Mouse (Mus musculus): ENCODE results near the gene Mmp7. TPM values are rescaled to one million over a fixed set of nuclear protein-coding genes. Genes with fewer than 3 reads are reported as not detected.

Gene Mmp7
- polyA plus RNA-seq, 1 experiment = not detected

DNA sequence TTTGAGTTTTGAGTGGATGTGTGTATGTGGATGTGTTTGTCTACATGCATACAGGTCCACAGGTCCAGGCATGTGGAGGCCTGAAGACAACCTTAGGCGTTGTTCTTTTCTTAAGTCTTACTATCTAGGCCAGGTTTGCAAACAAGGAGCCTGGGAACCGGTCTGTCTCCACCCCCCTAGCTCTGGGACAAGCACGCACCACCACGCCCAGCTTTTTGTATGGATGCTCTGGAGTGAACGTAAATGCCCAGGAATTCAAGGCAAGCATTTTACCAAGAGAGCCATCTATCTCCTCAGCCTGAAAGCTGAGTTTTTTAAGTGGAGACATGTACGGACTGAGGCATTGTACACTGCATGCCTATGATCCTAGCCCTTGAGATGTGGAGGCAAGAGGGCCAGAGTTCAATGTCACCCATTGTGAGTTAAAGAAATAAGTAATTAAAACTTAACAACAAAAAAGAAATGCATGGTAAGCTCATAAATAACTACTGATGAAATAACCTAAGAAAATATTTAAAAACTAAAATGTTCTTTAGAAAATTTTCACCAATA, 32.3 kb upstream of the Mmp7 start:
- no peaks in the 10 kb centered on the region for H3K27me3 ChIP-seq (ENCODE audit: control insufficient read depth, insufficient read depth, insufficient read length)
- H3ac ChIP-seq (ENCODE audit: control insufficient read depth, insufficient read length, low read depth) = no peak overlapping the region
- no peak overlapping the region for H3K4me3 ChIP-seq (ENCODE audit: insufficient read depth, poor library complexity, severe bottlenecking)
- TF ChIP-seq CEBPB (IDR thresholded peaks at IDR 0.05; ENCODE audit: low read depth) (no peak), MYOD1 (IDR thresholded peaks at IDR 0.05; ENCODE audit: control insufficient read depth, insufficient read length, low read depth) (no peak), USF1 (IDR thresholded peaks at IDR 0.05; ENCODE audit: low read depth) (no peak), MAX (IDR thresholded peaks at IDR 0.05) (no peak), CTCF (IDR thresholded peaks at IDR 0.05; ENCODE audit: control insufficient read depth, insufficient read depth, insufficient read length) (no peak), MYOG (IDR thresholded peaks at IDR 0.05; ENCODE audit: control insufficient read depth, extremely low read depth, insufficient read length) (no peak), FOSL1 (IDR thresholded peaks at IDR 0.05; ENCODE audit: insufficient read depth, low read length, poor library complexity, severe bottlenecking) (no peak)
- no peaks in the 10 kb centered on the region for H3K79me2 ChIP-seq (ENCODE audit: control insufficient read depth, insufficient read depth)
- no peaks in the 10 kb centered on the region for H3K36me3 ChIP-seq (ENCODE audit: control insufficient read depth, insufficient read depth)
- no peaks in the 10 kb centered on the region for H3K79me3 ChIP-seq (ENCODE audit: low read depth)

DNA sequence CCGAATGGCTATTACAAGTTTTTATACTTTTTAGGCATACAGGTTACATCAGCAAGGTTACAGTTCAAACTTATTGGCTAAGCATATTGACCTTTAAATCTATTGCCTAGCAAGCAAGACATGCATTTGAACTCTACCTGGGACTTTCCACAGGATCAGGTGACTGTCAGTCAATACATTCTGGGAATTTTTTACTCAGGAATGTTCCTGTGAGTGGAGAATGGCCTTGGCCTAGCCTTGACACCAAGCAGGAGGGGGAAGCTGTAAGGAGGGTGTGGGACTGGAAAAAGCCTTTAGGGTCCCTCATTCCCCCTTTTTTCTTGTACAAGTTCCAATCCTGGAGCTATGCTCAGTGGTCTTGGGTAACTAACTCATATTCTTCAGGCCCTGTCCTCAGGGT, 30.5 kb upstream of the Mmp7 start:
- no peak overlapping the region for H3K4me3 ChIP-seq (ENCODE audit: insufficient read depth, poor library complexity, severe bottlenecking)
- no peaks in the 10 kb centered on the region for H3K27me3 ChIP-seq (ENCODE audit: control insufficient read depth, insufficient read depth, insufficient read length)
- no peaks in the 10 kb centered on the region for H3K79me2 ChIP-seq (ENCODE audit: control insufficient read depth, insufficient read depth)
- TF ChIP-seq USF1 (IDR thresholded peaks at IDR 0.05; ENCODE audit: low read depth) (no peak), MYOD1 (IDR thresholded peaks at IDR 0.05; ENCODE audit: control insufficient read depth, insufficient read length, low read depth) (no peak), FOSL1 (IDR thresholded peaks at IDR 0.05; ENCODE audit: insufficient read depth, low read length, poor library complexity, severe bottlenecking) (no peak), MAX (IDR thresholded peaks at IDR 0.05) (no peak), CTCF (IDR thresholded peaks at IDR 0.05; ENCODE audit: control insufficient read depth, insufficient read depth, insufficient read length) (no peak), MYOG (IDR thresholded peaks at IDR 0.05; ENCODE audit: control insufficient read depth, extremely low read depth, insufficient read length) (no peak), CEBPB (IDR thresholded peaks at IDR 0.05; ENCODE audit: low read depth) (no peak)
- H3ac ChIP-seq (ENCODE audit: control insufficient read depth, insufficient read length, low read depth) = no peak overlapping the region
- no peaks in the 10 kb centered on the region for H3K79me3 ChIP-seq (ENCODE audit: low read depth)
- H3K36me3 ChIP-seq (ENCODE audit: control insufficient read depth, insufficient read depth) = no peaks in the 10 kb centered on the region

DNA sequence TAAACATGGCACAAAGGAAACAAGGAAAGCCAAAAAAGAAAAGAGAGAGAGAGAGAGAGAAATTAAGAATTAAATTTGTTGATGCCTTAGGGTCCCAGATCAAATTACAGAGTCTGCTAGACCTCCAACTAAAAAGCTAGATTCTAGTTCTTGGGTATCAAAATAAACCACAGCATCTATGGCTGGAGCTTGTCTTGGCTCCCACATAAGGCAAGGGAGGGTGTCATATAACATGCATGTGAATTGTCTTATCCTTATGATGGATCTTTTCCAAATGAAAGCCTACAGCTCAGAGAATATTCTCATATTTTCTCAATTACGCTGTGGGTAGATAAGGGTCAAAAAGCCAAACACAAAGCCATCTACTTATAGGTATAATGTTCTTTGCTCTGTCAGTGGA, 22.2 kb upstream of the Mmp7 start:
- TF ChIP-seq MYOD1 (IDR thresholded peaks at IDR 0.05; ENCODE audit: control insufficient read depth, insufficient read length, low read depth) = no peak
- TF ChIP-seq CEBPB (IDR thresholded peaks at IDR 0.05; ENCODE audit: low read depth) = no peak
- no peak for TF ChIP-seq FOSL1 (IDR thresholded peaks at IDR 0.05; ENCODE audit: insufficient read depth, low read length, poor library complexity, severe bottlenecking)
- TF ChIP-seq MYOG (IDR thresholded peaks at IDR 0.05; ENCODE audit: control insufficient read depth, extremely low read depth, insufficient read length) = no peak
- no peak for TF ChIP-seq MAX (IDR thresholded peaks at IDR 0.05)
- no peak for TF ChIP-seq CTCF (IDR thresholded peaks at IDR 0.05; ENCODE audit: control insufficient read depth, insufficient read depth, insufficient read length)
- TF ChIP-seq USF1 (IDR thresholded peaks at IDR 0.05; ENCODE audit: low read depth) = no peak
- no peaks in the 10 kb centered on the region for H3K79me3 ChIP-seq (ENCODE audit: low read depth)
- H3K79me2 ChIP-seq (ENCODE audit: control insufficient read depth, insufficient read depth) = no peaks in the 10 kb centered on the region
- no peak overlapping the region for H3ac ChIP-seq (ENCODE audit: control insufficient read depth, insufficient read length, low read depth)
- no peak overlapping the region for H3K4me3 ChIP-seq (ENCODE audit: insufficient read depth, poor library complexity, severe bottlenecking)
- H3K36me3 ChIP-seq (ENCODE audit: control insufficient read depth, insufficient read depth) = no peaks in the 10 kb centered on the region
- H3K27me3 ChIP-seq (ENCODE audit: control insufficient read depth, insufficient read depth, insufficient read length) = no peaks in the 10 kb centered on the region

DNA sequence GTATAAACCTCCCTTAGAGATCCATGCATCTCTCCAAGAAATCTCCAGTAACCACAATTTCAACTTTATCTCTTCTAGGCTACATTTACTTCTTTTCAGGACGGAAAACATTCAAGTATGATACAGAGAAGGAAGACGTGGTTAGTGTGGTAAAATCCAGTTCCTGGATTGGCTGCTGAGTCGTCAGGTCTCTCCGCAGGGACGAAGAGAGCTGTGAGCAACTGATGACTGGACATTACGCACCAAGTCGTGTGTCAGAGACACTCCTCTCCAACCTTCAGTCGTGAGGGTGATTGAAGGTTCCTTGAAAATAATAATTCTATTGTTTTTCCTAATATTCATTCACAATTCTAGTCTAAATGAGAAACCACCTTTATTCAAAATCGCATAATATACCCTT, 18.9 kb upstream of the Mmp7 start:
- no peak overlapping the region for H3ac ChIP-seq (ENCODE audit: control insufficient read depth, insufficient read length, low read depth)
- H3K4me3 ChIP-seq (ENCODE audit: insufficient read depth, poor library complexity, severe bottlenecking) = no peak overlapping the region
- TF ChIP-seq MAX (IDR thresholded peaks at IDR 0.05) = no peak
- no peak for TF ChIP-seq MYOD1 (IDR thresholded peaks at IDR 0.05; ENCODE audit: control insufficient read depth, insufficient read length, low read depth)
- no peak for TF ChIP-seq CTCF (IDR thresholded peaks at IDR 0.05; ENCODE audit: control insufficient read depth, insufficient read depth, insufficient read length)
- no peak for TF ChIP-seq FOSL1 (IDR thresholded peaks at IDR 0.05; ENCODE audit: insufficient read depth, low read length, poor library complexity, severe bottlenecking)
- no peak for TF ChIP-seq USF1 (IDR thresholded peaks at IDR 0.05; ENCODE audit: low read depth)
- no peak for TF ChIP-seq MYOG (IDR thresholded peaks at IDR 0.05; ENCODE audit: control insufficient read depth, extremely low read depth, insufficient read length)
- H3K36me3 ChIP-seq (ENCODE audit: control insufficient read depth, insufficient read depth) = no peaks in the 10 kb centered on the region
- no peaks in the 10 kb centered on the region for H3K79me3 ChIP-seq (ENCODE audit: low read depth)
- no peaks in the 10 kb centered on the region for H3K79me2 ChIP-seq (ENCODE audit: control insufficient read depth, insufficient read depth)
- H3K27me3 ChIP-seq (ENCODE audit: control insufficient read depth, insufficient read depth, insufficient read length) = no peaks in the 10 kb centered on the region

DNA sequence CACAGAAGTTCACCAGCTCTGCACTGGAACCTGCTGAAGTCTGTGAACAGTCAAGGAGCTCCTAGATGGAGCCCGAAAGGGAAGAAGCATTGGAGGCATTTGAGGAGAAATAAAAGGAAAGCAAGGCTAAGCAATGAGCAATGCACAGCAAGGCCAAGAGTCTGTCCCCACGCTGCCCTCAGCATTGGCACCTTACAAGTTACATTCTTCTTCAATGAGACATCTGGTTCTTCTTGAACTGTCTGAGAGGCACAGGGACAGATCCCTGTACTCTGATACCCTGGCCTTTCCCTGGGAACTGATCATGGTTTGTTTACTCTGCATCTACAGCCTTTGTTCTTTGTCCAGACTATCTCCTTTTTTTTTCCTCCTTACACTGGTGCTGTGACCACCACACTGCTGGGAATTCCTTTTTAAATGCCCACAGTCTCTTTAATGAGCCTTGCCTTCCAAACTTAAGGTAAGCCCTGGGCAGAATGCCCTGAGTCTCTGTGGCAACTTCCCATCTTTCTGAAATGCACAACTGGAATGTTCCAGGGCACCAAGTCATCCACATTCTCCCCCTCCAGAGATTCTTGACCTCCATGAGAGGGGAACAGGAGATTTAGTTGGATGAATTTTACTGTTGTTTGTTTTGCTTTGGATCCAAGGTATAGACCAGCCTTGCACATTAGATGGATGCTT, 13.6 kb upstream of the Mmp7 start:
- TF ChIP-seq CEBPB (IDR thresholded peaks at IDR 0.05; ENCODE audit: low read depth) (no peak), CTCF (IDR thresholded peaks at IDR 0.05; ENCODE audit: control insufficient read depth, insufficient read depth, insufficient read length) (no peak), MAX (IDR thresholded peaks at IDR 0.05) (no peak), FOSL1 (IDR thresholded peaks at IDR 0.05; ENCODE audit: insufficient read depth, low read length, poor library complexity, severe bottlenecking) (no peak), MYOD1 (IDR thresholded peaks at IDR 0.05; ENCODE audit: control insufficient read depth, insufficient read length, low read depth) (no peak)

More for the DNA sequence above, 13.6 kb upstream of the Mmp7 start:
- Histone ChIP-seq H3K36me3 (ENCODE audit: control insufficient read depth, insufficient read depth) (no peaks in the 10 kb centered on the region), H3K79me3 (ENCODE audit: low read depth) (no peaks in the 10 kb centered on the region), H3K27me3 (ENCODE audit: control insufficient read depth, insufficient read depth, insufficient read length) (no peaks in the 10 kb centered on the region), H3K4me3 (ENCODE audit: insufficient read depth, poor library complexity, severe bottlenecking) (no peak overlapping the region), H3ac (ENCODE audit: control insufficient read depth, insufficient read length, low read depth) (no peak overlapping the region), H3K79me2 (ENCODE audit: control insufficient read depth, insufficient read depth) (no peaks in the 10 kb centered on the region)
